Mouse (Mus musculus) heart, postnatal 0 days (tissue): ENCODE data around the gene Inhba.

ENCODE experiments used
- CTCF ChIP-seq: IDR thresholded peaks from 2 replicates; pipeline ENCODE4 v1.5.1; 2016; ENCODE audit warnings: antibody characterized with exemption, control low read depth, low read depth
- EP300 ChIP-seq: IDR thresholded peaks from 2 replicates; pipeline ENCODE4 v1.6.1; 2016; ENCODE audit warnings: antibody characterized with exemption, low read depth

DNA sequence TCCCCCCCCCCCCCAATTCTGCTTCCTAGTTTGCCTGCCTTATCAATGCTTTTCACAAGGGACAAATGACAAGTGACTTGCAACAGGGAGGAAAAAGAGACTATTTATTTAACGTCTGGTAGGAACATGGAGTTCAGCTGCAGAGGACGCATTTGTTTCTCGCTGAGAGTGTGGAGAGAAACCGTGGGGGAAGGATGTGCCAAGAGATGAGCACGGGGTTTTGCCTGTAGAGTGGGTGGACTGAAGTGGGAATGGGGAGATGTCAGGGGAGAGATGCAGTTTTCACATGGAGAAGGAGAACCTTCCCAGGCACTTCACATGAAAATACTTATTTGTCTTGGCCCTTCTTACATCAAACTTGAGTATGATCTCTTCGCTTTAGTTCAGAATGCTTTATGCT, 9.5 kb downstream of the Inhba start:
- TF ChIP-seq EP300 = no peak
- no peak for TF ChIP-seq CTCF
